Mouse (Mus musculus) inflammation-experienced regulatory T-cells, adult 16 weeks (primary cell): ENCODE data around the gene Eng. TPM values are rescaled to one million over a fixed set of nuclear protein-coding genes. Genes with fewer than 3 reads are reported as not detected.

Source experiments
- polyA plus RNA-seq: library from polyadenylated mRNA; unstranded; fragments of 100-300 nt; shearing (Covaris generic); gene quantifications from one replicate; pipeline ENCODE4 v1.2.1, GENCODE M21; 2017

The Eng gene
- polyA plus RNA-seq, result 0.41 TPM

DNA sequence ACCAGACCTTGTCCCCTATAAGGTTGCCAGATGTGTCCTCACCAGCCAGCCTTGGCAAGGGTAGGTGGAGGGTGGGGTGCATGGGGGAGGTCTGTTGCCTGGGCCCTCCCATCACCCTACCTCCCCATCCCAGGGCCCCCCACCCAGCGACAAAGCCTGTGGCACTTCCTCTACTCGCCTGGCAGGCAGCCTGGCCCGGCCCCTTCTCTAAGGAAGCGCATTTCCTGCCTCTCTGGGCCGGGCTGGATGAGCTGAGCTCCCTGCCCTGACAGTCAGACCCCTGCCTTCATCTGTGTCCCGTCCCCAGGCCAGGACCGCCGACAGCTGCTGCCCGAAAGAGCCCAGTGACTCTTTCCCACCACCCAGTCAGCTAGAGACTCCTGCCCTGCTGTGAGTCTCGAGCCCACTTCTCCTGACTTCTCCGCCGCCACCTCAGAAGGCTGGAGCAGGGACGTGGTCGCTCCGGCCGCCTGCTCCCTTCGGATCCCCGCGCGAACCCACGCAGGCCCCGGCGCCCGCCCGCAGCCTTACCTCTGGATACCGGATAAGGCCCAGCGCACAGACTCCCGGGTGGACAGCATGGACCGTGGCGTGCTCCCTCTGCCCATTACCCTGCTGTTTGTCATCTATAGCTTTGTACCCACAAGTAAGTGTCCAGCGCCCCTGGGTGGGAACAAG is at the start of gene Eng:
TSS of gene Eng (plus strand) at position 217 of the 678 bp plus-strand sequence.

DNA sequence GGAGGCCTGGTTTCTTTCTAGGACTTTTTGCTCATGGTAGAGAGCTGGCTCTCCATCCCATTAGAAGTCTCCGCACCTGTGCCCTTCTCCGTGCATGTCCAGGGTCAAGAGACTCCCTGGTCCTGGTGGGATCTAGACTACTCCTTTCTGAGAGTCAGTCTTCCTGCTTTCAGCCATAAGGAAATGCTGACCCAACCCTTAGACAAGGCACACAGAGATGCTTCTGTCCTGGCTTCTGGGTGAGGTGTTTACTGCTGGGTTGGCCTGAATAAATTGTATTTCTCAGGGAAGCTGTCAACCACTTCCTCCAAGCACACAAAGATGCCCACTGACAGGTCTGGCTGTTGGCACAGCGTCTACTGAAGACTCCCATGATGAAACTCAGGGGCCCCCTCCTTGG is 47.0 kb upstream of the Eng start, which contains the start of gene St6galnac6:
TSS of gene St6galnac6 (plus strand) at position 301 of the 400 bp plus-strand sequence.

DNA sequence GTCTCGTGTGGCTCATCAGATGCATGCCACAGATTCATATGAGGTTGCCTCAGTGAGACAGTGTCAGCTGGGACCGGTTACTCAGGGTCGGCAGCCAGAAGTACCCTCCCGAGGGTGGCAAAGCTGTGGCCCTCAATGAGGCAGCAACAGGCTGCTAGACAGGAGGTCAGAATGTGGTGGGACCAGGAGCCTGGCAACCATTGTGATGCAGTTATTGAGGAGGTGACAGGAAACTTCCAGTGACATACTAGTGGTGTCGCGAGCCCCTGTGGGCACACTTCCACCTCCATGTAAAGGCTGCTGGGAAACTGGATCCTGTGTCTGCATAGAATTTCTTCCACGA is 24.9 kb upstream of the Eng start, which contains the start of gene Ak1:
TSS of gene Ak1 (plus strand) at position 242 of the 343 bp plus-strand sequence.

DNA sequence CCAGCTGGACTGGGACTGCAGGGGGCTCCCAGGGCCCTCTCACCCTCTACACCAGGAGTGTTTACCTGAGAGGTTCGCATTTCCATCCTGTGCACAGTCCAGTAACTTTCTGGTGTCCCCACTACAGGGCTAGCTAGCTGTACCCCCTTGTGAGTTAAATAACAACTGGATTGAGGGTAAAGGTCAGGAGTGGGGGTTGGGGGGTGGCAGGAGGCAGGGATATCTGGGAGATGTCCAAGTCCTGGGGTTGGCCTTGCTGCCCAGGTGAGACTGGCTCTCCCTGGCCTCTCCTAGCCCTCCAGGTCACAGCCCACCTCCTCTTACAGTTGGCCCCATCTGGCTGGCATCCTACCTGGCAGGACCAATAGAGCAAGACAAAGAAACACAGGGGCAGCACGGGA is 57.6 kb downstream of the Eng start, which contains the start of gene Fpgs:
TSS of gene Fpgs (minus strand) at position 125 of the 401 bp plus-strand sequence.

DNA sequence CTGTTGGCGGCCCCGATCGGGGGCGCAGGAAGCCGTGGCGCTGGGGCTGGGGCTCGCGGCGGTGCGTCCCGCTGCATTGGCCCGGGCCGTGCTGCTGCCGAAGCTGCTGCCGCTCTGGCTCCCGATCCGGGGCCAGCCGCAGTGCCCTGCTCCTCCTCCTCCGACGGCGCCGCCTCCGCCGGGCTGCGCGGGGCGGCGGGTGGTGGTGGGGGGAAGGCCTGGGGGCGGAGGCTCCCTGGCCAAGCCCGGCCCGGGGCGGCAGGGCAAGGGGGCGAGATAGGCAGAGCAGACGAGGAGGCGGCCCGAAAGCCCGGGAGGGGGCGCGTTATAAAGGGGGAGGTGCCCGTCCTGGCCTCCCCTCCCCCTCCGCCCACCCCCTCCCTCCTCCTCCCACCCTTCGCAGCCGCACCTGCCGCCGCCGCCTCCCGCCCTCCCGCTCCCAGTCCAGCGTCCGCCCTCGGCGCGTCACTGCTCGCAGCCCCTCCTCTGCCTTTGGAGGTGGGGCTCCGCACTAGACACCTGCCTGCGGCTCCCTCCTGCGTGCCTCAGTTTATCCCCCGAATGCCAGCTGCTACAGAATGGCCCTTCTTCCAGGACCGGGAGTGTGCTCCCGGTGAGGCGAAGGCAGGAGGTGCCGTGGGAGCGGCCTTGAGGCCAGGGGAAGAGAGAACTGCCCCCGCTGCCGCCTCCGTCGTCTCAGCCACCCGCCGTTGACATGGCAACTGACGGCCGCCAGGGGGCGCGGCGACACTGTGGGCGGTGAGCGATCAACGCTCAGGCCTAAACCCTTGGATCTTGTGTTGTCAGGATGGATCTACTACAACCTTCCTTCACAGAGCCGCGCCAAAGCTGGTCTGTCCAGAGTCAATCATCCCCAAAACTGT is 66.8 kb downstream of the Eng start, which contains the start of gene Cdk9:
TSS of gene Cdk9 (minus strand) at position 143 of the 884 bp plus-strand sequence.

DNA sequence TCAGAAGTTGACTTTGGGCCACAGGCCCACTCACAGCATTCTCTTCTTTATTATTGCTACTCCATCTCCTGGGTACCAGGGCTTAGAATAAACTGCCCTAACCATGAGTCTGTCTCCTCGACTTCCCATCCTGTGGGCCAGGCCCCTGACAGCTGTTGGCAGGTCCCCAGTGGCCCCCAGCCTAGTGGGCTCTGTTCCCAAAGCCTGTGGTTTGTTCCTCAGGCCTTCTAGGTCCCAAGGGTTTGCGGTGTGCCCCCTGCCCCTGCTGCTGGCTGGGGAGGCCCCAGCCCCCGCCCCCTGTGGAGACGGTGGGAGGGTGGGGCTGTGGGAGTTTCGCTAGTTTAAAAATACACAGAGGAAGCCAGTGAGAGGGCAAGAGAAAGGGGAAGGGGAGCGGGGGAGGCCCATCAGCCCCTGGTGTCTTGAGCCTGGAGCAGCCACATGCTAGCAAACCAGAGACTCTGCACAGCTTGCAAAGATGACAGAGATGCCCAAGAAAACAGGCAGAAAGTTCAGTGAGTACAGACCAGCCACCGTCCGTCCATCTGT is 74.4 kb downstream of the Eng start, which contains the start of gene Sh2d3c:
TSS of gene Sh2d3c (plus strand) at position 375 of the 549 bp plus-strand sequence.

Other genes starting within 250 kb of the Eng start
- 9.0 TPM for gene Naif1, start 196.1 kb upstream of the Eng start, polyA plus RNA-seq
- 6.5 TPM for gene Slc25a25, start 195.2 kb upstream of the Eng start, polyA plus RNA-seq
- 72.8 TPM for gene Fam102a, start 111.3 kb upstream of the Eng start, polyA plus RNA-seq
- 148 TPM for gene Dpm2, start 75.7 kb upstream of the Eng start, polyA plus RNA-seq
- gene Pip5kl1, start 71.8 kb upstream of the Eng start, polyA plus RNA-seq, result not detected
- not detected for gene 9430097D07Rik, start 70.9 kb upstream of the Eng start, polyA plus RNA-seq
- 62.6 TPM for gene St6galnac4, start 59.5 kb upstream of the Eng start, polyA plus RNA-seq
- gene St6galnac6, start 46.9 kb upstream of the Eng start, polyA plus RNA-seq, result 6.3 TPM
- gene Ak1, start 24.8 kb upstream of the Eng start, polyA plus RNA-seq, result not detected
- gene Fpgs, start 57.5 kb downstream of the Eng start, polyA plus RNA-seq, result 24.0 TPM
- gene Cdk9, start 66.5 kb downstream of the Eng start, polyA plus RNA-seq, result 45.1 TPM
- gene Sh2d3c, start 74.5 kb downstream of the Eng start, polyA plus RNA-seq, result 135 TPM
- gene 6330409D20Rik, start 94.4 kb downstream of the Eng start, polyA plus RNA-seq, result 1.0 TPM
- 85.3 TPM for gene Tor2a, start 110.6 kb downstream of the Eng start, polyA plus RNA-seq
- 1.7 TPM for gene Ttc16, start 129.0 kb downstream of the Eng start, polyA plus RNA-seq
- 6.9 TPM for gene Ptrh1, start 129.2 kb downstream of the Eng start, polyA plus RNA-seq
- not detected for gene Cfap157, start 137.8 kb downstream of the Eng start, polyA plus RNA-seq
- 6.1 TPM for gene Stxbp1, start 200.7 kb downstream of the Eng start, polyA plus RNA-seq
- gene Fam129b, start 229.5 kb downstream of the Eng start, polyA plus RNA-seq, result 1.3 TPM